Mouse (Mus musculus): ENCODE results near the gene Tamm41. TPM values are rescaled to one million over a fixed set of nuclear protein-coding genes. Genes with fewer than 3 reads are reported as not detected.

The Tamm41 gene
- polyA plus RNA-seq, 1 experiment from 2014 or later = 75.7 TPM

- Histone ChIP-seq H3K4me1 (ENCODE audit: control insufficient read depth, insufficient read depth, low read length) (peaks cover 5% of the 10 kb centered on the region; the same call in 1 of the 2 replicates), H3K27me3 (ENCODE audit: control insufficient read depth, insufficient read depth, low read length) (no peaks in the 10 kb centered on the region), H3K4me3 (ENCODE audit: low read length) (no peak overlapping the region), H3K36me3 (ENCODE audit: control insufficient read depth, insufficient read depth, low read length) (no peaks in the 10 kb centered on the region), H3K9ac (ENCODE audit: low read depth, low read length) (no peak overlapping the region), H3K27ac (ENCODE audit: low read depth, low read length) (no peak overlapping the region), H3K4me2 (replicated peaks; ENCODE audit: low read depth, low read length) (no peak overlapping the region), H3K9me3 (ENCODE audit: control insufficient read depth, low read length) (peaks cover 3% of the 10 kb centered on the region; the same call in 1 of the 2 replicates)
- 71% methylated on average over 5 of the region's 5 CpGs for WGBS
- no peak for ATAC-seq (ENCODE audit: low FRiP score, low TSS enrichment)
Measured at GRCm38 (mm10) chr6:114970895-114971294, 66.8 kb downstream of the Tamm41 start.

GRCm38 (mm10) chr6:114970386-114970785 is 67.3 kb downstream of the Tamm41 start:
- Histone ChIP-seq H3K4me2 (replicated peaks; ENCODE audit: low read depth, low read length) (no peak overlapping the region), H3K36me3 (ENCODE audit: control insufficient read depth, insufficient read depth, low read length) (no peaks in the 10 kb centered on the region), H3K27me3 (ENCODE audit: control insufficient read depth, insufficient read depth, low read length) (no peaks in the 10 kb centered on the region), H3K27ac (ENCODE audit: low read depth, low read length) (no peak overlapping the region), H3K4me1 (ENCODE audit: control insufficient read depth, insufficient read depth, low read length) (peaks cover 5% of the 10 kb centered on the region; the same call in 1 of the 2 replicates), H3K9ac (ENCODE audit: low read depth, low read length) (no peak overlapping the region), H3K4me3 (ENCODE audit: low read length) (no peak overlapping the region), H3K9me3 (ENCODE audit: control insufficient read depth, low read length) (peaks cover 3% of the 10 kb centered on the region; the same call in 1 of the 2 replicates)
- no peak for ATAC-seq (ENCODE audit: low FRiP score, low TSS enrichment)
- 29% methylated on average over 6 of the region's 6 CpGs for WGBS

GRCm38 (mm10) chr6:114969213-114970120 is 68.2 kb downstream of the Tamm41 start, which contains the start of gene Vgll4:
Gene Vgll4 (minus strand): TSS chr6:114969994.
- under 1% methylated on average over 77 of the region's 79 CpGs for WGBS
- H3K4me2 ChIP-seq (replicated peaks; ENCODE audit: low read depth, low read length) = peak within 1 kb of the TSS; percentile 99
- H3K4me1 ChIP-seq (ENCODE audit: control insufficient read depth, insufficient read depth, low read length) = peaks cover 5% of the 10 kb centered on the region; the same call in 1 of the 2 replicates
- H3K36me3 ChIP-seq (ENCODE audit: control insufficient read depth, insufficient read depth, low read length) = no peaks in the 10 kb centered on the region
- H3K27me3 ChIP-seq (ENCODE audit: control insufficient read depth, insufficient read depth, low read length) = no peaks in the 10 kb centered on the region
- peak within 1 kb of the TSS; percentile 52; the same call in 1 of the 2 replicates for H3K27ac ChIP-seq (ENCODE audit: low read depth, low read length)
- H3K9me3 ChIP-seq (ENCODE audit: control insufficient read depth, low read length) = peaks cover 3% of the 10 kb centered on the region; the same call in 1 of the 2 replicates
- H3K9ac ChIP-seq (ENCODE audit: low read depth, low read length) = peak within 1 kb of the TSS; percentile 70
- peak within 1 kb of the TSS; percentile 52 for H3K4me3 ChIP-seq (ENCODE audit: low read length)
- ATAC-seq (ENCODE audit: low FRiP score, low TSS enrichment) = peak; percentile 54

GRCm38 (mm10) chr6:114968361-114969212 is 69.1 kb downstream of the Tamm41 start:
- Histone ChIP-seq H3K27ac (ENCODE audit: low read depth, low read length) (peak overlapping the region; percentile 52; the same call in 1 of the 2 replicates), H3K27me3 (ENCODE audit: control insufficient read depth, insufficient read depth, low read length) (no peaks in the 10 kb centered on the region), H3K4me2 (replicated peaks; ENCODE audit: low read depth, low read length) (peak overlapping the region; percentile 99), H3K4me3 (ENCODE audit: low read length) (peak overlapping the region; percentile 52), H3K9me3 (ENCODE audit: control insufficient read depth, low read length) (peaks cover 3% of the 10 kb centered on the region; the same call in 1 of the 2 replicates), H3K36me3 (ENCODE audit: control insufficient read depth, insufficient read depth, low read length) (no peaks in the 10 kb centered on the region), H3K9ac (ENCODE audit: low read depth, low read length) (peak overlapping the region; percentile 70), H3K4me1 (ENCODE audit: control insufficient read depth, insufficient read depth, low read length) (peaks cover 5% of the 10 kb centered on the region; the same call in 1 of the 2 replicates)
- peak; percentile 89 for ATAC-seq (ENCODE audit: low FRiP score, low TSS enrichment)
- under 1% methylated on average over 73 of the region's 82 CpGs for WGBS

- no peaks in the 10 kb centered on the region for H3K27me3 ChIP-seq (ENCODE audit: control insufficient read depth, insufficient read depth, low read length)
- H3K9me3 ChIP-seq (ENCODE audit: control insufficient read depth, low read length) = peaks cover 3% of the 10 kb centered on the region; the same call in 1 of the 2 replicates
- H3K36me3 ChIP-seq (ENCODE audit: control insufficient read depth, insufficient read depth, low read length) = no peaks in the 10 kb centered on the region
- H3K4me1 ChIP-seq (ENCODE audit: control insufficient read depth, insufficient read depth, low read length) = peaks cover 5% of the 10 kb centered on the region; the same call in 1 of the 2 replicates
- H3K4me2 ChIP-seq (replicated peaks; ENCODE audit: low read depth, low read length) = peak overlapping the region; percentile 99
- whole genome bisulfite sequencing = 37% methylated on average over 12 of the region's 12 CpGs
- ATAC-seq (ENCODE audit: low FRiP score, low TSS enrichment) = no peak
- no peak overlapping the region for H3K9ac ChIP-seq (ENCODE audit: low read depth, low read length)
- H3K27ac ChIP-seq (ENCODE audit: low read depth, low read length) = no peak overlapping the region
- H3K4me3 ChIP-seq (ENCODE audit: low read length) = peak overlapping the region; percentile 8; the same call in 1 of the 2 replicates
Measured at GRCm38 (mm10) chr6:114967623-114968022, 70.1 kb downstream of the Tamm41 start.

- H3K9ac ChIP-seq (ENCODE audit: low read depth, low read length) = no peak overlapping the region
- 64% methylated on average over 2 of the region's 2 CpGs for WGBS
- no peaks in the 10 kb centered on the region for H3K27me3 ChIP-seq (ENCODE audit: control insufficient read depth, insufficient read depth, low read length)
- no peak overlapping the region for H3K4me3 ChIP-seq (ENCODE audit: low read length)
- H3K4me1 ChIP-seq (ENCODE audit: control insufficient read depth, insufficient read depth, low read length) = peaks cover 5% of the 10 kb centered on the region; the same call in 1 of the 2 replicates
- H3K27ac ChIP-seq (ENCODE audit: low read depth, low read length) = no peak overlapping the region
- no peak overlapping the region for H3K4me2 ChIP-seq (replicated peaks; ENCODE audit: low read depth, low read length)
- ATAC-seq (ENCODE audit: low FRiP score, low TSS enrichment) = no peak
- H3K36me3 ChIP-seq (ENCODE audit: control insufficient read depth, insufficient read depth, low read length) = no peaks in the 10 kb centered on the region
- H3K9me3 ChIP-seq (ENCODE audit: control insufficient read depth, low read length) = peaks cover 3% of the 10 kb centered on the region; the same call in 1 of the 2 replicates
Measured at GRCm38 (mm10) chr6:114966396-114967154, 71.1 kb downstream of the Tamm41 start.

GRCm38 (mm10) chr6:114965802-114966201 is 71.9 kb downstream of the Tamm41 start:
- Histone ChIP-seq H3K4me1 (ENCODE audit: control insufficient read depth, insufficient read depth, low read length) (peaks cover 5% of the 10 kb centered on the region; the same call in 1 of the 2 replicates), H3K36me3 (ENCODE audit: control insufficient read depth, insufficient read depth, low read length) (no peaks in the 10 kb centered on the region), H3K9me3 (ENCODE audit: control insufficient read depth, low read length) (peaks cover 1% of the 10 kb centered on the region; the same call in 1 of the 2 replicates), H3K27me3 (ENCODE audit: control insufficient read depth, insufficient read depth, low read length) (no peaks in the 10 kb centered on the region), H3K27ac (ENCODE audit: low read depth, low read length) (no peak overlapping the region), H3K4me2 (replicated peaks; ENCODE audit: low read depth, low read length) (no peak overlapping the region), H3K9ac (ENCODE audit: low read depth, low read length) (no peak overlapping the region), H3K4me3 (ENCODE audit: low read length) (no peak overlapping the region)
- 78% methylated on average over 3 of the region's 3 CpGs for WGBS
- no peak for ATAC-seq (ENCODE audit: low FRiP score, low TSS enrichment)

- Histone ChIP-seq H3K27me3 (ENCODE audit: control insufficient read depth, insufficient read depth, low read length) (no peaks in the 10 kb centered on the region), H3K4me1 (ENCODE audit: control insufficient read depth, insufficient read depth, low read length) (peaks cover 5% of the 10 kb centered on the region; the same call in 1 of the 2 replicates), H3K9ac (ENCODE audit: low read depth, low read length) (no peak overlapping the region), H3K9me3 (ENCODE audit: control insufficient read depth, low read length) (no peaks in the 10 kb centered on the region), H3K4me3 (ENCODE audit: low read length) (no peak overlapping the region), H3K36me3 (ENCODE audit: control insufficient read depth, insufficient read depth, low read length) (no peaks in the 10 kb centered on the region), H3K4me2 (replicated peaks; ENCODE audit: low read depth, low read length) (no peak overlapping the region), H3K27ac (ENCODE audit: low read depth, low read length) (no peak overlapping the region)
- no peak for ATAC-seq (ENCODE audit: low FRiP score, low TSS enrichment)
- 67% methylated on average over 8 of the region's 8 CpGs for WGBS
Measured at GRCm38 (mm10) chr6:114965396-114965795, 72.3 kb downstream of the Tamm41 start.
